Mouse (Mus musculus): ENCODE data around the gene Gm43738.
"Not testable (repeated sequence)": the region's sequence is repeated elsewhere in the genome, so short reads cannot be mapped to it uniquely, and the experiment has no call there.

Gene Gm43738

GRCm38 (mm10) chr3:89101812-89102494, 1.1 kb upstream of the Gm43738 start, which contains the start of gene Fdps:
Gene Fdps, minus strand, starts transcription at chr3:89101959.
- DNase-seq (ENCODE audit: low read depth): peak; percentile 97

GRCm38 (mm10) chr3:89101459-89101811, 536 bp upstream of the Gm43738 start:
- DNase-seq (ENCODE audit: low read depth): no peak

- DNase-seq (ENCODE audit: low read depth): no peak
Observed at GRCm38 (mm10) chr3:89094021-89094420, 6.9 kb downstream of the Gm43738 start.

- DNase-seq (ENCODE audit: low read depth): no peak
Observed at GRCm38 (mm10) chr3:89093175-89093574, 7.7 kb downstream of the Gm43738 start, which contains the start of gene Rusc1. Gene Rusc1, minus strand, starts transcription at chr3:89093311.

GRCm38 (mm10) chr3:89092509-89093090, 8.3 kb downstream of the Gm43738 start:
- DNase-seq (ENCODE audit: low read depth): no peak

- DNase-seq (ENCODE audit: low read depth): no peak
Observed at GRCm38 (mm10) chr3:89091811-89092508, 8.9 kb downstream of the Gm43738 start.

- DNase-seq (ENCODE audit: low read depth): no peak
Observed at GRCm38 (mm10) chr3:89090694-89091655, 9.9 kb downstream of the Gm43738 start.

- DNase-seq (ENCODE audit: low read depth): peak; percentile 83
Observed at GRCm38 (mm10) chr3:89089882-89090591, 10.9 kb downstream of the Gm43738 start.

GRCm38 (mm10) chr3:89088974-89089373, 11.9 kb downstream of the Gm43738 start:
- no peak for DNase-seq (ENCODE audit: low read depth)

GRCm38 (mm10) chr3:89087338-89088110, 13.4 kb downstream of the Gm43738 start:
- DNase-seq (ENCODE audit: low read depth): peak; percentile 96

GRCm38 (mm10) chr3:89084654-89085190, 16.2 kb downstream of the Gm43738 start:
- no peak for DNase-seq (ENCODE audit: low read depth)

GRCm38 (mm10) chr3:89084133-89084532, 16.8 kb downstream of the Gm43738 start:
- DNase-seq (ENCODE audit: low read depth): no peak

- DNase-seq (ENCODE audit: low read depth): not testable (repeated sequence)
Observed at GRCm38 (mm10) chr3:89082287-89082686, 18.6 kb downstream of the Gm43738 start.

GRCm38 (mm10) chr3:89077383-89077782, 23.5 kb downstream of the Gm43738 start:
- DNase-seq (ENCODE audit: low read depth): no peak

- no peak for DNase-seq (ENCODE audit: low read depth)
Observed at GRCm38 (mm10) chr3:89067265-89067664, 33.6 kb downstream of the Gm43738 start.

- DNase-seq (ENCODE audit: low read depth): no peak
Observed at GRCm38 (mm10) chr3:89061696-89062095, 39.2 kb downstream of the Gm43738 start.

- peak; percentile 35 for DNase-seq (ENCODE audit: low read depth)
Observed at GRCm38 (mm10) chr3:89058783-89059182, 42.1 kb downstream of the Gm43738 start.

GRCm38 (mm10) chr3:89058361-89058760, 42.5 kb downstream of the Gm43738 start:
- DNase-seq (ENCODE audit: low read depth): no peak

- no peak for DNase-seq (ENCODE audit: low read depth)
Observed at GRCm38 (mm10) chr3:89043359-89043758, 57.5 kb downstream of the Gm43738 start.
